Mouse (Mus musculus) brown adipose tissue, adult 24 weeks (tissue): Measurements from ENCODE around the gene Phf19. TPM values are rescaled to one million over a fixed set of nuclear protein-coding genes. Genes with fewer than 3 reads are reported as not detected.

ENCODE experiments used
- H3K27ac ChIP-seq: fragments of 200-500 bp; replicated peaks from 2 replicates; pipeline ENCODE4 v1.5.1; 2012; ENCODE audit warnings: low read depth, mild to moderate bottlenecking, low read length
- H3K4me1 ChIP-seq: fragments of 200-500 bp; 2 replicates; pipeline ENCODE4 v1.6.1; 2012; ENCODE audit warnings: low read length, mixed read lengths; ENCODE audit not compliant: control insufficient read depth, insufficient read depth, insufficient read length
- H3K4me3 ChIP-seq: fragments of 200-500 bp; 2 replicates; pipeline ENCODE4 v1.5.1; 2012; ENCODE audit warnings: low read depth, mild to moderate bottlenecking, low read length, moderate library complexity; ENCODE audit not compliant: insufficient read depth
- polyA plus RNA-seq: library from polyadenylated mRNA; stranded (reverse); fragments of >200 nt; gene quantifications from 2 replicates; pipeline ENCODE4 v1.2.4, GENCODE M21; 2012; ENCODE audit not compliant: missing spikeins, insufficient read depth, insufficient read length

Phf19 gene
- polyA plus RNA-seq, 1 experiment, result 2.4 TPM

GRCm38 (mm10) chr2:34948622-34949021 lies 34.8 kb upstream of the Phf19 start:
- no peak overlapping the region for H3K27ac ChIP-seq
- H3K4me1 ChIP-seq, result no peaks in the 10 kb centered on the region
- no peak overlapping the region for H3K4me3 ChIP-seq

GRCm38 (mm10) chr2:34946046-34946445 lies 32.2 kb upstream of the Phf19 start:
- no peaks in the 10 kb centered on the region for H3K4me1 ChIP-seq
- no peak overlapping the region for H3K27ac ChIP-seq
- H3K4me3 ChIP-seq, result no peak overlapping the region

GRCm38 (mm10) chr2:34945580-34945979 lies 31.8 kb upstream of the Phf19 start:
- Histone ChIP-seq H3K4me3 (no peak overlapping the region), H3K27ac (no peak overlapping the region), H3K4me1 (no peaks in the 10 kb centered on the region)

- Histone ChIP-seq H3K4me3 (no peak overlapping the region), H3K4me1 (no peaks in the 10 kb centered on the region), H3K27ac (no peak overlapping the region)
These were observed 30.9 kb upstream of the Phf19 start for GRCm38 (mm10) chr2:34944761-34945160.

GRCm38 (mm10) chr2:34943556-34944120 lies 29.8 kb upstream of the Phf19 start:
- H3K4me3 ChIP-seq, result no peak overlapping the region
- H3K4me1 ChIP-seq, result no peaks in the 10 kb centered on the region
- no peak overlapping the region for H3K27ac ChIP-seq

GRCm38 (mm10) chr2:34941061-34941675 lies 27.3 kb upstream of the Phf19 start:
- Histone ChIP-seq H3K4me1 (no peaks in the 10 kb centered on the region), H3K4me3 (no peak overlapping the region), H3K27ac (no peak overlapping the region)

- Histone ChIP-seq H3K27ac (no peak overlapping the region), H3K4me1 (no peaks in the 10 kb centered on the region)
These were observed 26.4 kb upstream of the Phf19 start for GRCm38 (mm10) chr2:34940246-34940645.

GRCm38 (mm10) chr2:34938269-34939208 lies 24.7 kb upstream of the Phf19 start:
- no peak overlapping the region for H3K4me3 ChIP-seq
- H3K4me1 ChIP-seq, result no peaks in the 10 kb centered on the region
- H3K27ac ChIP-seq, result no peak overlapping the region

More at GRCm38 (mm10) chr2:34940246-34940645, 26.4 kb upstream of the Phf19 start:
- H3K4me3 ChIP-seq, result no peak overlapping the region

GRCm38 (mm10) chr2:34937460-34937859 lies 23.6 kb upstream of the Phf19 start:
- Histone ChIP-seq H3K27ac (no peak overlapping the region), H3K4me3 (no peak overlapping the region), H3K4me1 (no peaks in the 10 kb centered on the region)

GRCm38 (mm10) chr2:34927320-34927719 lies 13.5 kb upstream of the Phf19 start:
- Histone ChIP-seq H3K27ac (no peak overlapping the region), H3K4me3 (no peak overlapping the region), H3K4me1 (no peaks in the 10 kb centered on the region)

GRCm38 (mm10) chr2:34922729-34923128 lies 8.9 kb upstream of the Phf19 start:
- Histone ChIP-seq H3K4me1 (no peaks in the 10 kb centered on the region), H3K27ac (no peak overlapping the region), H3K4me3 (no peak overlapping the region)

GRCm38 (mm10) chr2:34920144-34920543 lies 6.3 kb upstream of the Phf19 start:
- Histone ChIP-seq H3K4me3 (no peak overlapping the region), H3K4me1 (no peaks in the 10 kb centered on the region), H3K27ac (no peak overlapping the region)

GRCm38 (mm10) chr2:34915103-34915502 lies 1.3 kb upstream of the Phf19 start:
- H3K27ac ChIP-seq, result no peak overlapping the region
- H3K4me1 ChIP-seq, result no peaks in the 10 kb centered on the region
- H3K4me3 ChIP-seq, result 0 out of 2 replicates have a peak overlapping the region, but pooled peaks have one; percentile 54

GRCm38 (mm10) chr2:34914823-34915082 lies 927 bp upstream of the Phf19 start:
- Histone ChIP-seq H3K4me3 (0 out of 2 replicates have a peak overlapping the region, but pooled peaks have one; percentile 54), H3K27ac (no peak overlapping the region), H3K4me1 (no peaks in the 10 kb centered on the region)

GRCm38 (mm10) chr2:34914069-34914822 lies 420 bp upstream of the Phf19 start:
- H3K4me3 ChIP-seq, result peak overlapping the region; percentile 54
- no peaks in the 10 kb centered on the region for H3K4me1 ChIP-seq
- no peak overlapping the region for H3K27ac ChIP-seq
